Mouse (Mus musculus): ENCODE results near the gene Sri. TPM values are rescaled to one million over a fixed set of nuclear protein-coding genes. Genes with fewer than 3 reads are reported as not detected.

Sri gene
- polyA plus RNA-seq, 1 experiment, result 180 TPM

- 14% methylated on average over 5 of the region's 5 CpGs for WGBS
- TF ChIP-seq CTCF (IDR thresholded peaks at IDR 0.05; ENCODE audit: insufficient read depth, low read length), result no peak
- no peak for TF ChIP-seq POLR2A (IDR thresholded peaks at IDR 0.05; ENCODE audit: borderline replicate concordance, extremely low read depth, low read depth, low read length)
- peak; percentile 43 for DNase-seq
- peaks cover 13% of the 10 kb centered on the region; the same call in 1 of the 2 replicates for H3K4me1 ChIP-seq (ENCODE audit: control insufficient read depth, insufficient read depth, low read length)
- H3K4me3 ChIP-seq (replicated peaks; ENCODE audit: extremely low read depth, low read depth, low read length), result peak overlapping the region; percentile 90
Measured at GRCm38 (mm10) chr5:8057018-8057323, 11.1 kb downstream of the Sri start.

- DNase-seq, result no peak
- WGBS, result 79% methylated on average over 7 of the region's 7 CpGs
- TF ChIP-seq POLR2A (IDR thresholded peaks at IDR 0.05; ENCODE audit: borderline replicate concordance, extremely low read depth, low read depth, low read length), result no peak
- no peak overlapping the region for H3K4me3 ChIP-seq (replicated peaks; ENCODE audit: extremely low read depth, low read depth, low read length)
- H3K4me1 ChIP-seq (ENCODE audit: control insufficient read depth, insufficient read depth, low read length), result peaks cover 13% of the 10 kb centered on the region; the same call in 1 of the 2 replicates
Measured at GRCm38 (mm10) chr5:8058056-8058455, 12.2 kb downstream of the Sri start.

- H3K4me1 ChIP-seq (ENCODE audit: control insufficient read depth, insufficient read depth, low read length), result peaks cover 3% of the 10 kb centered on the region; the same call in 1 of the 2 replicates
- TF ChIP-seq POLR2A (IDR thresholded peaks at IDR 0.05; ENCODE audit: borderline replicate concordance, extremely low read depth, low read depth, low read length), result no peak
- no peak for TF ChIP-seq CTCF (IDR thresholded peaks at IDR 0.05; ENCODE audit: insufficient read depth, low read length)
- WGBS, result 96% methylated on average over 2 of the region's 2 CpGs
- no peak overlapping the region for H3K4me3 ChIP-seq (replicated peaks; ENCODE audit: extremely low read depth, low read depth, low read length)
- no peak for DNase-seq
Measured at GRCm38 (mm10) chr5:8062469-8062868, 16.6 kb downstream of the Sri start.

DNA sequence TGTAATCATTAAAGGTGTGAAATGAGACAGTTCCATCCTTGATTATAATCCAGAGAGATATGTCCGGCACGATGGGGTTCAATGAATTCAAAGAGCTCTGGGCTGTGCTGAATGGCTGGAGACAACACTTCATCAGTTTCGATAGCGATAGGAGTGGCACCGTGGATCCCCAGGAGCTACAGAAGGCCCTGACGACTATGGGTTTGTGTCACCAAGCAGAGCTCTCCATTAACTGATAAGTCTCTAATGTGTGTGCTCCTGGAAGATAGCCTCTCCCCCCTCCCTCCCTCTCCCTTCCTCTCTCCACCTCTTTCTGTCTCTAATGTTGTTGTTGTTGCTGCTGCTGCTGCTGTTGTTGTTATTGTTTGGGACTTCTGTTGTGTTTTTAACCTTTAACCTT lies 17.3 kb downstream of the Sri start:
- Histone ChIP-seq H3K4me1 (ENCODE audit: control insufficient read depth, insufficient read depth, low read length) (no peaks in the 10 kb centered on the region), H3K4me3 (replicated peaks; ENCODE audit: extremely low read depth, low read depth, low read length) (no peak overlapping the region)
- DNase-seq, result no peak
- no peak for TF ChIP-seq POLR2A (IDR thresholded peaks at IDR 0.05; ENCODE audit: borderline replicate concordance, extremely low read depth, low read depth, low read length)
- no peak for TF ChIP-seq CTCF (IDR thresholded peaks at IDR 0.05; ENCODE audit: insufficient read depth, low read length)
- 70% methylated on average over 6 of the region's 6 CpGs for WGBS

GRCm38 (mm10) chr5:8073406-8073805 lies 27.5 kb downstream of the Sri start:
- WGBS, result 91% methylated on average over 9 of the region's 9 CpGs
- no peaks in the 10 kb centered on the region for H3K4me1 ChIP-seq (ENCODE audit: control insufficient read depth, insufficient read depth, low read length)
- DNase-seq, result no peak
- no peak overlapping the region for H3K4me3 ChIP-seq (replicated peaks; ENCODE audit: extremely low read depth, low read depth, low read length)
- TF ChIP-seq CTCF (IDR thresholded peaks at IDR 0.05; ENCODE audit: insufficient read depth, low read length) (no peak), POLR2A (IDR thresholded peaks at IDR 0.05; ENCODE audit: borderline replicate concordance, extremely low read depth, low read depth, low read length) (no peak)

GRCm38 (mm10) chr5:8073901-8074561 lies 28.2 kb downstream of the Sri start:
- Histone ChIP-seq H3K4me1 (ENCODE audit: control insufficient read depth, insufficient read depth, low read length) (no peaks in the 10 kb centered on the region), H3K4me3 (replicated peaks; ENCODE audit: extremely low read depth, low read depth, low read length) (no peak overlapping the region)
- TF ChIP-seq POLR2A (IDR thresholded peaks at IDR 0.05; ENCODE audit: borderline replicate concordance, extremely low read depth, low read depth, low read length) (no peak), CTCF (IDR thresholded peaks at IDR 0.05; ENCODE audit: insufficient read depth, low read length) (no peak)
- no peak for DNase-seq
- 93% methylated on average over 9 of the region's 9 CpGs for WGBS

DNA sequence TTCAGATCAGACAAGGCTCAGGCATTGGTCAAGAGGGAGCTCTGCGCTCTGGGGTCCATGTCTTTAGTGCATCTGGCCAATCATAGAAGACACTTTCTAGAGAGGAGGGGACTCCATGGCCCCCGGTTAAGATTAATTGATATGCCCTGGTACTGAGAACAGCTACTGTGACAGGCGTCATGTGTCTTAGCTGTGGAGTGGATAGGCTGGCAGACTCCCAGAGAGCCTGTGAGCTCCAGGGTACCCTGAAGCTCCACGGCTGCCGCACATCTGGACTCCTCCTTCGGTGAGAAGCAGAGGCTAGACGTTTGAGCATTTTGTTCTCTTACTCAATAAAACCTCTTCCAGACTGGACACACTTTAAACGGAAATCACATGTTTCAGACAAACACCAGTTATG lies 31.6 kb downstream of the Sri start:
- WGBS, result 76% methylated on average over 8 of the region's 8 CpGs
- Histone ChIP-seq H3K4me1 (ENCODE audit: control insufficient read depth, insufficient read depth, low read length) (no peaks in the 10 kb centered on the region), H3K4me3 (replicated peaks; ENCODE audit: extremely low read depth, low read depth, low read length) (no peak overlapping the region)
- DNase-seq, result no peak
- TF ChIP-seq POLR2A (IDR thresholded peaks at IDR 0.05; ENCODE audit: borderline replicate concordance, extremely low read depth, low read depth, low read length) (no peak), CTCF (IDR thresholded peaks at IDR 0.05; ENCODE audit: insufficient read depth, low read length) (no peak)

DNA sequence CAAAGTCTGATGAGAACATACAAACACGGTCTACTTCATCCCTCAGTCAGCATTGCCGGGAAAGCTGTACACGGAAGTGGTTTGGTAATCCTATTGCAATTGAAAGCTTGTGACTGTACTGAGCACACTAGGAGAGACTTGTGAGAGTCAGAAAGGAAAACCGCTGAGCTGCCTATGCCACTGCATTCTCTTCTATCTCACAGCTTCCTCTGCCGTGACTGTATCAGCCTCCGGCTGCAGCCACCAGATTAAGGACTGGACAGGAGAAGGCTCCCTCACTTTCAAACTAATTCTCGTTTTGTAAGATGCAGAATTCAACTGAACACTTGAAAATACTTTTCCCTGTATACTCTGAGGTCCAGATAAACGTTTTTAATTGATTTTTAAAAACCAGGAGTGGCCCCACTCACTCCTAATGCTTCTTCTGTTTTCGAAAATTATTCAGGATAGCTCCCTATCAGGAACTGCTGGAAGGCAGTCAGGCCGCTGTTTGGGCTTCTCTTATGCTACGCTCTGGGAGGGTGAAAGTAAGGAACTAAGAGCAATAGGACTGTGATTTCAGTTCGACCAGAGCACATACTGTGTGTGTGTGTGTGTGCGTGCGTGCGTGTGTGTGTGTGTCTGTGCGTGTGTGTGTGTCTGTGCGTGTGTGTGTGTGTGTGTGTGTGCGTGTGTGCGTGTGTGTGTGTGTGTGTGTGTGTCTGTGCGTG lies 37.1 kb downstream of the Sri start:
- TF ChIP-seq CTCF (IDR thresholded peaks at IDR 0.05; ENCODE audit: insufficient read depth, low read length), result no peak
- no peak for TF ChIP-seq POLR2A (IDR thresholded peaks at IDR 0.05; ENCODE audit: borderline replicate concordance, extremely low read depth, low read depth, low read length)
- H3K4me1 ChIP-seq (ENCODE audit: control insufficient read depth, insufficient read depth, low read length), result no peaks in the 10 kb centered on the region
- DNase-seq, result no peak
- WGBS, result 74% methylated on average over 20 of the region's 20 CpGs
- H3K4me3 ChIP-seq (replicated peaks; ENCODE audit: extremely low read depth, low read depth, low read length), result no peak overlapping the region

DNA sequence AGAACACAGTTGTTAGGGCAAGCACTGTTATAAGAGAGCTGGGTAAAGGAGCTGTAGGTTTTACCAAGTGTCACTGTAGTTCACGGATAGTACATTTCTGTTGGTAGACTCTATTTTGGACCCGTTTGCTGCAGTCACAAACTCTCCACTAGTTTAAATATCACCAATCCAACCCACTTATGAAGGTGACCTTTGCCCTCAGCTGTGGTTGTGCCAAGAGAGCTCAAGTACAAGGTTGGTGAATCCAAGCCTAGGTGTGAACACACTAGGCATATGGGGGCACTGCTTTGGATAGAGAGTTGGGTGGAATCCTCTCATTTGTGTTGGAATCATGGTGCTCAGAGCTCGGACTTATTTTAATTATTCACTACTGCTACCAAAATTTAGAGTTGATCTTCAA lies 39.8 kb downstream of the Sri start:
- Histone ChIP-seq H3K4me1 (ENCODE audit: control insufficient read depth, insufficient read depth, low read length) (no peaks in the 10 kb centered on the region), H3K4me3 (replicated peaks; ENCODE audit: extremely low read depth, low read depth, low read length) (no peak overlapping the region)
- no peak for TF ChIP-seq CTCF (IDR thresholded peaks at IDR 0.05; ENCODE audit: insufficient read depth, low read length)
- no peak for TF ChIP-seq POLR2A (IDR thresholded peaks at IDR 0.05; ENCODE audit: borderline replicate concordance, extremely low read depth, low read depth, low read length)
- WGBS, result 91% methylated on average over 3 of the region's 3 CpGs
- no peak for DNase-seq

GRCm38 (mm10) chr5:8088147-8088546 lies 42.3 kb downstream of the Sri start:
- WGBS, result 69% methylated on average over 3 of the region's 3 CpGs
- Histone ChIP-seq H3K4me3 (replicated peaks; ENCODE audit: extremely low read depth, low read depth, low read length) (no peak overlapping the region), H3K4me1 (ENCODE audit: control insufficient read depth, insufficient read depth, low read length) (no peaks in the 10 kb centered on the region)
- no peak for TF ChIP-seq POLR2A (IDR thresholded peaks at IDR 0.05; ENCODE audit: borderline replicate concordance, extremely low read depth, low read depth, low read length)
- no peak for TF ChIP-seq CTCF (IDR thresholded peaks at IDR 0.05; ENCODE audit: insufficient read depth, low read length)
- no peak for DNase-seq
